Mouse (Mus musculus): ENCODE measurements around the gene Olfr1014.

Gene Olfr1014

GRCm38 (mm10) chr2:85772413-85772812 lies at the start of gene Olfr1014:
TSS of gene Olfr1014 (plus strand) at chr2:85772713.
- DNase-seq, result no peak

- peak in 1 of 2 experiments; percentile 16 for DNase-seq
These were observed 46.7 kb upstream of the Olfr1014 start for GRCm38 (mm10) chr2:85725793-85726192.

- no peak for DNase-seq
These were observed 18.7 kb upstream of the Olfr1014 start for GRCm38 (mm10) chr2:85753822-85754221.

GRCm38 (mm10) chr2:85762666-85763065 lies 9.8 kb upstream of the Olfr1014 start, which contains the start of gene Olfr1012:
TSS of gene Olfr1012 (minus strand) at chr2:85762766.
- DNase-seq, result no peak

GRCm38 (mm10) chr2:85766798-85767197 lies 5.7 kb upstream of the Olfr1014 start, which contains the start of gene Olfr1013:
TSS of gene Olfr1013 (plus strand) at chr2:85767098.
- no peak for DNase-seq

GRCm38 (mm10) chr2:85781717-85782116 lies 9.2 kb downstream of the Olfr1014 start, which contains the start of gene Olfr1015:
TSS of gene Olfr1015 (plus strand) at chr2:85782017.
- DNase-seq, result no peak

- DNase-seq, result no peak
These were observed 19.8 kb downstream of the Olfr1014 start for GRCm38 (mm10) chr2:85792331-85792730.

GRCm38 (mm10) chr2:85802444-85802843 lies 29.9 kb downstream of the Olfr1014 start, which contains the start of gene Olfr1016:
TSS of gene Olfr1016 (minus strand) at chr2:85802544.
- no peak for DNase-seq

- DNase-seq, result no peak
These were observed 32.0 kb downstream of the Olfr1014 start for GRCm38 (mm10) chr2:85804501-85804900.

- DNase-seq, result no peak
These were observed 45.7 kb downstream of the Olfr1014 start, which contains the start of gene Olfr1018 for GRCm38 (mm10) chr2:85818179-85818578. TSS of gene Olfr1018 (plus strand) at chr2:85818479.

Measured in cerebellum, adult 18-20 months (tissue).